Mouse (Mus musculus): ENCODE data around the gene Naa30.

- TF ChIP-seq CTCF (IDR thresholded peaks at IDR 0.05; ENCODE audit: borderline replicate concordance, control insufficient read depth, extremely low read depth, insufficient read depth, low read length, poor library complexity): no peak
- no peak for TF ChIP-seq POLR2A (IDR thresholded peaks at IDR 0.05; ENCODE audit: control insufficient read depth, extremely low read depth, insufficient read depth, low read length, poor library complexity)
Measured at GRCm38 (mm10) chr14:49155572-49155971, 16.5 kb upstream of the Naa30 start.
